12 mouse cellular contexts compared by ENCODE assay signal in genomic region chr6:83010010-83010409, GRCm38 (mm10). TPM values are rescaled to one million over a fixed set of nuclear protein-coding genes. Genes with fewer than 3 reads are reported as not detected.
A peak's percentile ranks its signal among the peaks of the same experiment; 100 is the strongest.
DNase-seq lines count a peak whose midpoint lies in the region; ATAC-seq and TF ChIP-seq lines count a peak whose summit lies in the region.
"Had no signal": no experiment of that assay in that cellular context is flagged by ENCODE, and none has a peak within 500 bp of the region (broad histone marks: within the 10 kb centered on the region; RNA-seq: fewer than 3 reads in every experiment).

No protein-coding gene starts in this region.

- peaks cover 77% of the 10 kb centered on the region for H3K4me1 ChIP-seq in bone marrow macrophage, adult 2 months (ENCODE audit: control insufficient read depth, insufficient read depth, low read length)
- H3K4me1 ChIP-seq in liver, embryonic 16.5 days (ENCODE audit: control insufficient read depth, low read depth, low read length), result peaks cover 48% of the 10 kb centered on the region
- H3K4me1 ChIP-seq in hindbrain, postnatal 0 days (ENCODE audit: insufficient read depth, low read length), result no peaks in the 10 kb centered on the region
- H3K4me1 ChIP-seq in hindbrain, embryonic 10.5 days (replicated peaks), result peaks cover under 1% of the 10 kb centered on the region
- H3K4me1 ChIP-seq: neural tube, embryonic 13.5 days had no signal

- H3K27ac ChIP-seq in bone marrow macrophage, adult 2 months (ENCODE audit: insufficient read depth, low read depth, low read length), result peak overlapping the region; percentile 25
- peak overlapping the region; percentile 76 for H3K27ac ChIP-seq in liver, embryonic 16.5 days (ENCODE audit: low read length)
- no peak overlapping the region for H3K27ac ChIP-seq in hindbrain, postnatal 0 days
- H3K27ac ChIP-seq in hindbrain, embryonic 10.5 days, result no peak overlapping the region
- H3K27ac ChIP-seq: limb, embryonic 13.5 days; neural tube, embryonic 13.5 days had no signal

- no peak for TF ChIP-seq CTCF in bone marrow macrophage, adult 2 months (IDR thresholded peaks at IDR 0.05; ENCODE audit: low read depth, low read length)
- no peak for TF ChIP-seq CTCF in hindbrain, postnatal 0 days (IDR thresholded peaks at IDR 0.05; ENCODE audit: low read depth)

- H3K4me3 ChIP-seq in bone marrow macrophage, adult 2 months (ENCODE audit: insufficient read depth, low read length), result peak overlapping the region; percentile 11; the same call in 1 of the 2 replicates
- H3K4me3 ChIP-seq in liver, embryonic 16.5 days (ENCODE audit: low read depth, low read length), result peak overlapping the region; percentile 32
- H3K4me3 ChIP-seq in hindbrain, postnatal 0 days (ENCODE audit: low read length), result no peak overlapping the region
- H3K4me3 ChIP-seq in hindbrain, embryonic 10.5 days, result no peak overlapping the region
- H3K4me3 ChIP-seq: limb, embryonic 13.5 days; neural tube, embryonic 13.5 days had no signal

- H3K9me3 ChIP-seq in liver, embryonic 16.5 days (replicated peaks; ENCODE audit: control insufficient read depth, low read length), result no peaks in the 10 kb centered on the region
- H3K9me3 ChIP-seq in hindbrain, postnatal 0 days (ENCODE audit: low read length), result no peaks in the 10 kb centered on the region
- no peaks in the 10 kb centered on the region for H3K9me3 ChIP-seq in hindbrain, embryonic 10.5 days
- H3K9me3 ChIP-seq: limb, embryonic 13.5 days; neural tube, embryonic 13.5 days had no signal

- 15% methylated on average over 7 of the region's 7 CpGs for WGBS in liver, embryonic 16.5 days (ENCODE audit: insufficient replicate concordance)
- 75% methylated on average over 7 of the region's 7 CpGs for WGBS in hindbrain, postnatal 0 days
- 77% methylated on average over 7 of the region's 7 CpGs for WGBS in hindbrain, embryonic 10.5 days

- peak; percentile 54 for DNase-seq in retina, adult 2 months (ENCODE audit: low read depth, low spot score)
- DNase-seq in retina, embryonic 14.5 days (ENCODE audit: low spot score), result no peak
- DNase-seq in adrenal gland, adult 2 months, result no peak
- no peak for DNase-seq in hindbrain, postnatal 0 days (ENCODE audit: low spot score)
- DNase-seq in hindbrain, embryonic 10.5 days (ENCODE audit: low spot score), result no peak
- DNase-seq: right cerebral cortex, postnatal 4 days; thymus, adult 18-20 months had no signal

- no peak for TF ChIP-seq POLR2A in bone marrow macrophage, adult 2 months (IDR thresholded peaks at IDR 0.05; ENCODE audit: borderline replicate concordance, low read depth, low read length)

- no peak for ATAC-seq in liver, embryonic 16.5 days (ENCODE audit: low read depth)
- ATAC-seq in hindbrain, postnatal 0 days, result no peak

- peak overlapping the region; percentile 54 for H3K9ac ChIP-seq in liver, embryonic 16.5 days (ENCODE audit: low read depth, low read length)
- H3K9ac ChIP-seq in hindbrain, postnatal 0 days (replicated peaks; ENCODE audit: low read length), result no peak overlapping the region
- H3K9ac ChIP-seq: limb, embryonic 13.5 days; neural tube, embryonic 13.5 days had no signal

- no peaks in the 10 kb centered on the region for H3K36me3 ChIP-seq in liver, embryonic 16.5 days (ENCODE audit: control insufficient read depth, insufficient read depth)
- no peaks in the 10 kb centered on the region for H3K36me3 ChIP-seq in hindbrain, postnatal 0 days (ENCODE audit: insufficient read depth, low read length)
- H3K36me3 ChIP-seq in hindbrain, embryonic 10.5 days, result no peaks in the 10 kb centered on the region
- H3K36me3 ChIP-seq: limb, embryonic 13.5 days; neural tube, embryonic 13.5 days had no signal

- H3K27me3 ChIP-seq in liver, embryonic 16.5 days (ENCODE audit: control insufficient read depth, insufficient read depth, low read depth, low read length), result no peaks in the 10 kb centered on the region
- no peaks in the 10 kb centered on the region for H3K27me3 ChIP-seq in hindbrain, postnatal 0 days (ENCODE audit: insufficient read depth, low read length)
- H3K27me3 ChIP-seq in hindbrain, embryonic 10.5 days (ENCODE audit: insufficient read depth, poor library complexity, severe bottlenecking), result no peaks in the 10 kb centered on the region
- H3K27me3 ChIP-seq: limb, embryonic 13.5 days; neural tube, embryonic 13.5 days had no signal

- H3K4me2 ChIP-seq in liver, embryonic 16.5 days (ENCODE audit: low read depth, low read length), result peak overlapping the region; percentile 45
- H3K4me2 ChIP-seq in hindbrain, postnatal 0 days (ENCODE audit: low read depth, low read length), result no peak overlapping the region
- H3K4me2 ChIP-seq: limb, embryonic 13.5 days; midbrain, embryonic 11.5 days; neural tube, embryonic 13.5 days had no signal

RNA-seq across cellular contexts. Expression of gene Dok1, which starts 23.3 kb away (rescaled TPM):
- 69.9 and 72.0 TPM in 2 replicates for polyA plus RNA-seq in bone marrow macrophage, adult 2 months (2012; ENCODE audit: insufficient read depth, insufficient read length, missing spikeins)
- 15.7 and 16.1 TPM in 2 replicates for polyA plus RNA-seq in liver, embryonic 16.5 days (2015; fragmentation: Nextera tagmentation; extraction: Ambion mirVana)
- 10 to 100 TPM in 1 of 2 experiments, 1 to 10 TPM in 1; 7.5 to 13.5 TPM for total RNA-seq in adrenal gland, adult 2 months (2021)
- polyA plus RNA-seq in adrenal gland, adult 2 months (2012; rRNA removed), result 7.9 and 11.7 TPM in 2 replicates
- 4.3 and 15.4 TPM in 2 replicates for total RNA-seq in hindbrain, postnatal 0 days (2014; rRNA removed)
- polyA plus RNA-seq in hindbrain, postnatal 0 days (2015; fragmentation: Nextera tagmentation; extraction: Ambion mirVana), result 1.8 and 2.5 TPM in 2 replicates
- 7.7 and 8.6 TPM in 2 replicates for polyA plus RNA-seq in hindbrain, embryonic 10.5 days (2016; fragmentation: Nextera tagmentation; extraction: Ambion mirVana)

RNA-seq across cellular contexts. Expression of gene Loxl3, which starts 24.0 kb away (rescaled TPM):
- 18.8 and 21.2 TPM in 2 replicates for polyA plus RNA-seq in bone marrow macrophage, adult 2 months (2012; ENCODE audit: insufficient read depth, insufficient read length, missing spikeins)
- polyA plus RNA-seq in liver, embryonic 16.5 days (2015; fragmentation: Nextera tagmentation; extraction: Ambion mirVana), result 1.9 and 2.1 TPM in 2 replicates
- 1 to 10 TPM; 1.1 to 3.5 TPM for total RNA-seq in adrenal gland, adult 2 months (2021)
- 2.8 and 2.9 TPM in 2 replicates for polyA plus RNA-seq in adrenal gland, adult 2 months (2012; rRNA removed)
- 4.6 and 6.1 TPM in 2 replicates for total RNA-seq in hindbrain, postnatal 0 days (2014; rRNA removed)
- polyA plus RNA-seq in hindbrain, postnatal 0 days (2015; fragmentation: Nextera tagmentation; extraction: Ambion mirVana), result 5.4 and 5.6 TPM in 2 replicates
- 10.5 and 10.7 TPM in 2 replicates for polyA plus RNA-seq in hindbrain, embryonic 10.5 days (2016; fragmentation: Nextera tagmentation; extraction: Ambion mirVana)

RNA-seq across cellular contexts. Expression of gene Aup1, which starts 44.3 kb away (rescaled TPM):
- polyA plus RNA-seq in bone marrow macrophage, adult 2 months (2012; ENCODE audit: insufficient read depth, insufficient read length, missing spikeins), result 354 and 391 TPM in 2 replicates
- 180 and 190 TPM in 2 replicates for polyA plus RNA-seq in liver, embryonic 16.5 days (2015; fragmentation: Nextera tagmentation; extraction: Ambion mirVana)
- 100 to 1,000 TPM; 174 to 228 TPM for total RNA-seq in adrenal gland, adult 2 months (2021)
- polyA plus RNA-seq in adrenal gland, adult 2 months (2012; rRNA removed), result 1,190 and 1,486 TPM in 2 replicates
- 185 and 219 TPM in 2 replicates for total RNA-seq in hindbrain, postnatal 0 days (2014; rRNA removed)
- 136 and 148 TPM in 2 replicates for polyA plus RNA-seq in hindbrain, postnatal 0 days (2015; fragmentation: Nextera tagmentation; extraction: Ambion mirVana)
- 169 and 179 TPM in 2 replicates for polyA plus RNA-seq in hindbrain, embryonic 10.5 days (2016; fragmentation: Nextera tagmentation; extraction: Ambion mirVana)

RNA-seq across cellular contexts. Expression of gene Htra2, which starts 45.1 kb away (rescaled TPM):
- 90.8 and 108 TPM in 2 replicates for polyA plus RNA-seq in bone marrow macrophage, adult 2 months (2012; ENCODE audit: insufficient read depth, insufficient read length, missing spikeins)
- polyA plus RNA-seq in liver, embryonic 16.5 days (2015; fragmentation: Nextera tagmentation; extraction: Ambion mirVana), result 72.0 and 72.4 TPM in 2 replicates
- 10 to 100 TPM; 42.6 to 63.6 TPM for total RNA-seq in adrenal gland, adult 2 months (2021)
- 74.2 and 89.8 TPM in 2 replicates for polyA plus RNA-seq in adrenal gland, adult 2 months (2012; rRNA removed)
- total RNA-seq in hindbrain, postnatal 0 days (2014; rRNA removed), result 48.4 and 54.2 TPM in 2 replicates
- polyA plus RNA-seq in hindbrain, postnatal 0 days (2015; fragmentation: Nextera tagmentation; extraction: Ambion mirVana), result 82.9 and 88.2 TPM in 2 replicates
- polyA plus RNA-seq in hindbrain, embryonic 10.5 days (2016; fragmentation: Nextera tagmentation; extraction: Ambion mirVana), result 70.9 and 82.5 TPM in 2 replicates

RNA-seq across cellular contexts. Expression of gene Dqx1, which starts 47.6 kb away (rescaled TPM):
- 0.83 and 1.6 TPM in 2 replicates for polyA plus RNA-seq in bone marrow macrophage, adult 2 months (2012; ENCODE audit: insufficient read depth, insufficient read length, missing spikeins)
- polyA plus RNA-seq in liver, embryonic 16.5 days (2015; fragmentation: Nextera tagmentation; extraction: Ambion mirVana), result 9.0 and 9.3 TPM in 2 replicates
- 1 to 10 TPM; 2.1 to 2.5 TPM for total RNA-seq in adrenal gland, adult 2 months (2021)
- 2.6 and 2.7 TPM in 2 replicates for polyA plus RNA-seq in adrenal gland, adult 2 months (2012; rRNA removed)
- 0.50 TPM in 1 of 2 replicates, not detected in the other for total RNA-seq in hindbrain, postnatal 0 days (2014; rRNA removed)
- 0.36 and 0.42 TPM in 2 replicates for polyA plus RNA-seq in hindbrain, postnatal 0 days (2015; fragmentation: Nextera tagmentation; extraction: Ambion mirVana)
- polyA plus RNA-seq in hindbrain, embryonic 10.5 days (2016; fragmentation: Nextera tagmentation; extraction: Ambion mirVana), result 2.2 and 3.5 TPM in 2 replicates

Comparison
In these comparisons a context has a peak if more than half of its experiments do, and no peak if none do; other contexts are left out.
1. H3K27ac ChIP-seq: peak in bone marrow macrophage, adult 2 months (single experiment) and liver, embryonic 16.5 days (single experiment); none in hindbrain, postnatal 0 days (single experiment) and hindbrain, embryonic 10.5 days (single experiment).
2. H3K4me3 ChIP-seq: peak in bone marrow macrophage, adult 2 months (single experiment) and liver, embryonic 16.5 days (single experiment); none in hindbrain, postnatal 0 days (single experiment) and hindbrain, embryonic 10.5 days (single experiment).